Mouse (Mus musculus) midbrain, embryonic 16.5 days (tissue): ENCODE measurements around the gene Fars2. TPM values are rescaled to one million over a fixed set of nuclear protein-coding genes. Genes with fewer than 3 reads are reported as not detected.
"Not testable (repeated sequence)": the region's sequence is repeated elsewhere in the genome, so short reads cannot be mapped to it uniquely, and the experiment has no call there.

Source experiments
- ATAC-seq: fragments of 200-750 bp; cut with Nextera tagmentation; 2 replicates; pipeline ENCODE4 v1.8.0; 2017; ENCODE audit warnings: moderate TSS enrichment
- H3K27ac ChIP-seq: fragments of 300-500 bp; sonication (generic); 2 replicates; pipeline ENCODE4 v1.5.1; 2014; ENCODE audit warnings: mild to moderate bottlenecking, low read length, mixed read lengths
- H3K27me3 ChIP-seq: fragments of 300-500 bp; sonication (generic); 2 replicates; pipeline ENCODE4 v1.6.1; 2014; ENCODE audit warnings: low read depth, low read length, mixed read lengths; ENCODE audit not compliant: control insufficient read depth, insufficient read depth
- H3K36me3 ChIP-seq: fragments of 300-500 bp; sonication (generic); 2 replicates; pipeline ENCODE4 v1.6.1; 2014; ENCODE audit warnings: mild to moderate bottlenecking, low read length, moderate library complexity, mixed read lengths; ENCODE audit not compliant: control insufficient read depth, insufficient read depth
- H3K4me1 ChIP-seq: fragments of 300-500 bp; sonication (generic); 2 replicates; pipeline ENCODE4 v1.6.1; 2014; ENCODE audit warnings: mild to moderate bottlenecking, low read length, mixed read lengths; ENCODE audit not compliant: control insufficient read depth, insufficient read depth
- H3K4me2 ChIP-seq: fragments of 300-500 bp; sonication (generic); 2 replicates; pipeline ENCODE4 v1.6.1; 2014; ENCODE audit warnings: mild to moderate bottlenecking, low read length, mixed read lengths
- H3K4me3 ChIP-seq: fragments of 300-500 bp; sonication (generic); 2 replicates; pipeline ENCODE4 v1.5.1; 2014; ENCODE audit warnings: low read depth, mild to moderate bottlenecking, low read length, moderate library complexity, mixed read lengths
- H3K9ac ChIP-seq: fragments of 300-500 bp; sonication (generic); 2 replicates; pipeline ENCODE4 v1.6.1; 2014; ENCODE audit warnings: low read depth, low read length, mixed read lengths
- H3K9me3 ChIP-seq: fragments of 300-500 bp; sonication (generic); replicated peaks from 2 replicates; pipeline ENCODE4 v1.6.1; 2014; ENCODE audit warnings: mild to moderate bottlenecking, low read length, mixed read lengths; ENCODE audit not compliant: control insufficient read depth, poor library complexity, severe bottlenecking
- WGBS: fragments of 180-500 bp; shearing (Covaris S2); extraction: QIAGEN DNeasy Blood & Tissue Kit; methylation state at CpG from one replicate; pipeline ENCODE4 v1.1.7; 2014; 5-methylcytosine and 5-hydroxymethylcytosine counted together
- polyA plus RNA-seq: library from polyadenylated mRNA; unstranded; fragments of >200 nt; fragmentation: Nextera tagmentation; extraction: Ambion mirVana; gene quantifications from 2 replicates; pipeline ENCODE4 v1.2.1, GENCODE M21; 2015

The Fars2 gene
- polyA plus RNA-seq, 1 experiment from 2014 or later: 29.1 TPM

DNA sequence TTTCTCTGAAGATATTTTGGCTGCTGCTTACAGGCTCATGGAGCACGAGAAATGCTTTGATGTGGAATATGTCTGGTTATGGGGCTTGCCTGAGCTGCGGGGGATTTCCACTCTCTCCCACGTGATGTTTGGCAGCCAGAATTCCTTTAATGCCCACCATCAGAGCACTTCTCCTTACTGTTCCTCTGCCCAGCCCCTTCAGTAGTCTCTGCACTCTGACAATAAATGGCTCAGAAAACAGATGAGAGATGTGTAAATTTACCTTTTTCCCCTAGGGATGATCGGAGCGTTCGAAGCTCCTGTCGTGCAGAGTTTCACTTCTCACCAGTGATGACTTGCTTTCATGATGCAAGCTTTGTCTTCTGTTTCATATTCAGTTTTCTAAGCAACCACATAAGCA is 331.4 kb downstream of the Fars2 start:
- H3K27ac ChIP-seq: no peak overlapping the region
- H3K4me1 ChIP-seq: no peaks in the 10 kb centered on the region
- H3K27me3 ChIP-seq: no peaks in the 10 kb centered on the region
- no peak overlapping the region for H3K4me2 ChIP-seq
- H3K36me3 ChIP-seq: no peaks in the 10 kb centered on the region
- H3K9ac ChIP-seq: no peak overlapping the region
- no peak for ATAC-seq
- no peak overlapping the region for H3K4me3 ChIP-seq
- WGBS: 54% methylated on average over 7 of the region's 7 CpGs
- no peaks in the 10 kb centered on the region for H3K9me3 ChIP-seq

DNA sequence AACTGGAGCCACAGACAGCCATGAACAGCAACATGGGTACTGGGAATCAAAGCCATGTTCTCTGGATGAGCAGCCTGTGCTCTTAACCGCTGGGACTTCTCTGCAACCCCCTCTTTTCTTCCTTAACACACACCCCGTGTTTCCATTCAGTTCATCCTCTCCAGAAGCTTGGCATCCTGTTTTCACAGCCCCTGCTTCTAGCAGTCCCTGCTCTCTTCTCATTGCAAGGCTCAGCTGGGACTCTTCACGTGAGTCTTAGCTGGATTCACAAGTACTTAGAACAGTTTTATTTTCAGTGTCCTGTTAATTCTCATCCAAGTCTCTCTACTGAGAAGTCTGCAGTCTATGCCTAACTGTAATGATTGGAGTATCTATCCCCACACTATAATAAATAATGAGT is 334.2 kb downstream of the Fars2 start:
- Histone ChIP-seq H3K27ac (no peak overlapping the region), H3K4me3 (no peak overlapping the region), H3K36me3 (no peaks in the 10 kb centered on the region), H3K27me3 (no peaks in the 10 kb centered on the region), H3K4me2 (no peak overlapping the region), H3K9ac (no peak overlapping the region), H3K9me3 (no peaks in the 10 kb centered on the region), H3K4me1 (no peaks in the 10 kb centered on the region)
- whole genome bisulfite sequencing: 72% methylated on average over 3 of the region's 3 CpGs
- ATAC-seq: no peak

DNA sequence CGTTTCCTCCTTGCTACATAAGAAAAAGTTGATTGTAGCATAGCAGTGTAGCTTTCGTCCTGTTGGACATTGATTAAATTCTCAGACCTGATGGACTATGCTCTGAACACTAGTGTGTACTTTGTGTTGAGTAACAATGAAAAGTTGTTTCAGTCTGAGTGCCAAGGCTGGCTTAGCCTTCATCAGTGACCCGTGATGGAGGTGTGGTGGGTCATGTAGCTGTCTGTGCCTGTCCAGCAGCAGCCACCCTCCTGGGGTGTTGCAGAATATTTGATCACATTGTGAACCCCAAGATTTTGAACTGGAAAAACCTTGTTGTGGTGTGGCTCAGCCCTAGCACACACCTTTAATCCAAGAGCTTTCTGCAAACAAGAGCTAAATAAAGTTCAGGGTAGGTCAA is 343.3 kb downstream of the Fars2 start:
- no peak overlapping the region for H3K9ac ChIP-seq
- H3K9me3 ChIP-seq: no peaks in the 10 kb centered on the region
- WGBS: 63% methylated on average over 3 of the region's 3 CpGs
- H3K27ac ChIP-seq: no peak overlapping the region
- no peaks in the 10 kb centered on the region; the same call in 1 of the 2 replicates for H3K4me1 ChIP-seq
- no peak for ATAC-seq
- no peak overlapping the region for H3K4me3 ChIP-seq
- H3K36me3 ChIP-seq: no peaks in the 10 kb centered on the region
- no peaks in the 10 kb centered on the region for H3K27me3 ChIP-seq
- H3K4me2 ChIP-seq: no peak overlapping the region

DNA sequence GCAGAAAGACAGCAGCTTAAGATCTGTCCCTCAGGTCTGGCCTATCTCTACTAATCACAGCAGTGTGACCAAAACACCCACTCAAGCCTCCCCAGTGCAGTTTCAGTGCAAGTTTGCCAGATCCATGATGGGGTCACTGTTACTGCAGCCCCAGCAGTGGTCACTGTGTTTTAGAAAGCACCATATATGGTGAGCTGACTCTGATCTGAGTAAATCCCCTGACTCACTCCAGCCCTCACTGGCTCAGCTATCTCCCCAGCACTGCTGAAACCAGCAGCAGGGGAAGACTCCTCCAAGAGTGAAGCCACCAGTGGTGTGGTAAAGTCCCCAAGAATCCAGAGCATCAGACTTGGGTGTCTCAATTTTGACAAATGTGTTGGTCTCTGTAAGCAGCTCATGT is 346.5 kb downstream of the Fars2 start:
- Histone ChIP-seq H3K9me3 (no peaks in the 10 kb centered on the region), H3K36me3 (no peaks in the 10 kb centered on the region), H3K27me3 (no peaks in the 10 kb centered on the region), H3K9ac (no peak overlapping the region), H3K27ac (no peak overlapping the region), H3K4me1 (no peaks in the 10 kb centered on the region; the same call in 1 of the 2 replicates), H3K4me2 (no peak overlapping the region), H3K4me3 (no peak overlapping the region)
- no peak for ATAC-seq

DNA sequence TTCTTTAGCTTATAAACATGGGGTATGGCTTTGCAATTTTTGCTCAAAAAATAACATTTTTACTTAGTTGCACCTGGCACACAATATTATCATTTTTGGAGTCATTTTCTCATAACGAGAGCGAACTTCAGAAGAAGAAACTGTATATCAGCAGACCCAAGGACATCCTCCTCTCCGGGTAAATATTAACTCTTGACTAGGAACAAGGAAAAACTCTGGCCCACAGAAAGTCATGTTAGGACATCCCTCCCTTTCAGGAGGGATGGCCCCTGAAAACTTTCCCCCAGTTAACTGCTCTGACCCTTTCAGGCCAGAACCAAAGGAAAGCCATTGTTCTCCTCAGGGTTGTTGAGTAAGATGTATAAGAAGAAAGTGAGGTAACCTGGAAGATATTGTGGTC is 348.9 kb downstream of the Fars2 start:
- H3K9me3 ChIP-seq, H3K36me3 ChIP-seq, H3K27ac ChIP-seq, ATAC-seq, H3K9ac ChIP-seq, H3K4me1 ChIP-seq, H3K4me2 ChIP-seq, H3K27me3 ChIP-seq, H3K4me3 ChIP-seq: not testable (repeated sequence)
- WGBS: 100% methylated on average over 3 of the region's 3 CpGs

DNA sequence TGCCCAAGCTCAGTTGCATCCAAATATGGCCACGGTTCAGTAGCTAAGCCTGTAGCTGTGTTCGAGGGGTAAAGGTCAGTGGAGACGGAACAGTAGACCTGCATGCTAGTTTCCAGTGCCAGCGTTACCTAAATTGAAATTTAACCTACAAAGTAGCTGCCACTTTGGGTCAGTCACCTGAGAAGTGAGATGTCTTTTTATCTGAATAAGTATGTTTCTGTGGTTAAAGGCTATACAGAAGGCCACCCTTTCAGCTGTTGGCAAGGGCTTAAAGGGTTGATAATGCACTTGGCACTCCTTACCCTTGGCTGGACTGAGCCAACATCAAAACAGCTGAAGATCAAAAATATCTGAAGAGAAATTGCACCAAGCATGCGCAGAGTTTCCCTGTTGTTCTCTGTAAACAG is 349.3 kb downstream of the Fars2 start:
- ATAC-seq: no peak
- peaks cover 6% of the 10 kb centered on the region; the same call in 1 of the 2 replicates for H3K4me1 ChIP-seq
- no peak overlapping the region for H3K27ac ChIP-seq

DNA sequence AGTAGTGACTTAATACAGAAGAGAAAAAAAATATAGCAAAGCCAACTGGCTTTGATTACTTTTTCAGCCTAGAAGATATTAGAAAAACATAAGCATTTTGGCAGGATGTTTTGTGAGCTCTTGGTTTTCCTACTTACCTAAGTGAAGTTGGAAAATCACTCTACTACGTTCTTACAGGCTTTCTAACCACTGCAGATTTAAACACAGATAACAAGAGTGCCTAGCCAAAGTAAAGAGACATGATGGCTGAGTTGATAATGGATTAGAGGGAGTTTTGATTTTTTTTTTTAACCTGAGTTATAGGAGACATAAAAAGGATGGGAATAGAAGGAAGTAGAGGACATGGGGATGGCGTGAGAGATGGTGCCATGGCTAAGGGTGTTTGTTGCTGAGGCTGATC is 350.6 kb downstream of the Fars2 start:
- no peak for ATAC-seq
- 84% methylated on average over 2 of the region's 2 CpGs for WGBS

More for the DNA sequence above, 349.3 kb downstream of the Fars2 start:
- Histone ChIP-seq H3K27me3 (no peaks in the 10 kb centered on the region), H3K4me3 (no peak overlapping the region), H3K4me2 (no peak overlapping the region), H3K36me3 (no peaks in the 10 kb centered on the region), H3K9ac (no peak overlapping the region), H3K9me3 (no peaks in the 10 kb centered on the region)
- WGBS: 95% methylated on average over 5 of the region's 5 CpGs

DNA sequence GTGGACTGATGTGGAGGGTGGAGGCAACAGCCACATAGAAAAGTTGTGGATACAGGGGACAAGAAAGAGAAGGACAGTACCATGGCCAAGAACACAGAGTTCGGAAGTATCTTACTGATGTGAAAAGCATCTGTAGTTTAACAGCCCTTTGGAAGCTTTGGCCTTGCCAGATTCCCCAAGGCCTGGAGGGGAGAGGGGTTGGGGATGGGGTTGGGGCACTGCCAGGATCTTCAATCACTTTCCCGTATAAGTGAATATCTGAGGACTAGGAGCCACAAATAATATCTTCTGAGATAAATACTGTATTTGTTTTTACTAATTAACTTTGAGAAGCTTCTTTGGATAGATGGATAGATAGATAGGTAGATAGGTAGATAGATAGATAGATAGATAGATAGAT is 351.8 kb downstream of the Fars2 start:
- peaks cover 6% of the 10 kb centered on the region; the same call in 1 of the 2 replicates for H3K4me1 ChIP-seq
- no peak overlapping the region for H3K9ac ChIP-seq
- no peak for ATAC-seq
- H3K4me2 ChIP-seq: no peak overlapping the region
- no peaks in the 10 kb centered on the region for H3K27me3 ChIP-seq
- no peak overlapping the region for H3K27ac ChIP-seq
- WGBS: 80% methylated on average over 2 of the region's 2 CpGs
- H3K36me3 ChIP-seq: no peaks in the 10 kb centered on the region
- H3K4me3 ChIP-seq: no peak overlapping the region
- no peaks in the 10 kb centered on the region for H3K9me3 ChIP-seq

More for the DNA sequence above, 350.6 kb downstream of the Fars2 start:
- H3K4me1 ChIP-seq: peaks cover 6% of the 10 kb centered on the region; the same call in 1 of the 2 replicates
- no peak overlapping the region for H3K4me2 ChIP-seq
- H3K4me3 ChIP-seq: no peak overlapping the region
- H3K9ac ChIP-seq: no peak overlapping the region
- H3K27ac ChIP-seq: no peak overlapping the region
- no peaks in the 10 kb centered on the region for H3K9me3 ChIP-seq
- H3K36me3 ChIP-seq: no peaks in the 10 kb centered on the region
- H3K27me3 ChIP-seq: no peaks in the 10 kb centered on the region

DNA sequence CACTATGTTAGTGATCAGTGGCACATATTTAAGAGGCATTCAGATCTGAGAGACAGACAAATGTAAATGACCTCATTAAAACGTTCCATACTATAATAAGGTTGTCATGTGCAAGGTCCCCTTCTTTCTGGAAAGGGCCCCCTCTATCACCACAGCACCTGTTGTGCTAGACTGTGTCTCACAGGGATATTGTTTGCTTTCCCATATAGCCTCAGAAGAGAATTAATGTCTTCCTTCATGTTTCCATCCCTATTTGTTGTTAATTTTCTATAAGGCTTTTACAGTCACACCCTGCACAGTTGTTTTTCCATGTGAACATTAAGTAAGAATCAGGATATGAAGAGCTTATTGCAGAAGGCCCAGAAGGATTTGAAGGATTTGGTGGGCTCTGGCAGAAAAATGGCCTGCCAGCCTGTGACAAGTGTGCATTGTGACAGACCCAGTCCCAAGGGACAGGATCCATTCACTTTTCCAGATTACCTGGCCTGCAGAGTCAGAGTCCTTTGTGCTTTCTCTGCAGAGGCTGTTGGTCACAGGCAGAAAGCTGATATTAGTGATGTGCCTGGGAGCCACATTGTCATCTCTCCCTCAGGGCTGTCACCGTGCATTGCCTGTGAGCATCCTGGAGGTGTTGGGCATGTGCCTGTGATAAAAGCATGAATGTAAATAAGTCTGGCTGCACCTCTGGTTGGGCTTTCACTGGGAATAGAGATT is 352.4 kb downstream of the Fars2 start:
- no peaks in the 10 kb centered on the region for H3K36me3 ChIP-seq
- H3K4me3 ChIP-seq: no peak overlapping the region
- H3K9ac ChIP-seq: no peak overlapping the region
- 26% methylated on average over 2 of the region's 2 CpGs for WGBS
- no peaks in the 10 kb centered on the region for H3K9me3 ChIP-seq
- H3K4me2 ChIP-seq: no peak overlapping the region
- peak; percentile 47; the same call in 1 of the 2 replicates for ATAC-seq
- peaks cover 6% of the 10 kb centered on the region; the same call in 1 of the 2 replicates for H3K4me1 ChIP-seq
- peak overlapping the region; percentile 8 for H3K27ac ChIP-seq
- no peaks in the 10 kb centered on the region for H3K27me3 ChIP-seq
